8 mouse cellular contexts compared by ENCODE assay signal in the genomic region with DNA sequence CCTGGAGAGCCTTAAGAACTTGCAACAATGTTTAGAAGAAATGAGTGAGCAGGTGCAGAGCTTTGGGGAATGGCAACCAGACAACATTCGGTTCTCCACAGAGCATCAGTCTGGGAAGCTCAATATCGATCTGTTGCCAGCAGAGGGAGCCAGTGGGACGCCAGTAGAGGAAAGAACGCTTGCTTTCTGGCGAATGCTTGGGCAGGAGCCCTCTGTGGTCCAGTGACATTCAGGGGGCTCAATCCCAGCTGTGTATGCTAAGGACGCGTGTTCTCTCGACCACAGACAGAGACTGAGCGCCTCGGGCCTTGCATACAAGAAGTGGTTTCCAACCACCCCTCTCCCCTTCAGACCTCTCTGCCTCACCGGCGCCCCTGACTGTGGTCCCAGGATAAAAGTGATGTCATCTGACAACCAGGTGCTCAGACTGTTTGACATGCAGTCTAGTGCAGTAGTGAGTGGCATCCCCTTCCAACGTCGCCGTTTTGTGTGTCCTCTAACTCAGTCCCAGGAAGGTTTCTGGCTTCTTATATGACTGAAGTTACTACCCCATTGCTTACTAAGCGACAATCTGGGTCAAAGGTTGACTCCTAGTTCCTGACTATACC. TPM values are rescaled to one million over a fixed set of nuclear protein-coding genes. Genes with fewer than 3 reads are reported as not detected.
A peak's percentile ranks its signal among the peaks of the same experiment; 100 is the strongest.
DNase-seq lines count a peak whose midpoint lies in the region; ATAC-seq and TF ChIP-seq lines count a peak whose summit lies in the region.

No protein-coding gene starts in this region.

- no peaks in the 10 kb centered on the region for H3K36me3 ChIP-seq in hindbrain, embryonic 16.5 days (ENCODE audit: control insufficient read depth, insufficient read depth, low read length)
- H3K36me3 ChIP-seq in midbrain, embryonic 11.5 days (ENCODE audit: control insufficient read depth, insufficient read depth, low read length), result no peaks in the 10 kb centered on the region

- peak; percentile 84 for ATAC-seq in hindbrain, embryonic 16.5 days
- ATAC-seq in midbrain, embryonic 11.5 days (ENCODE audit: low FRiP score), result 0 out of 2 replicates have a peak, but pooled peaks have one; percentile 58
- ATAC-seq in inflammation-experienced regulatory T-cells, adult 6 months, result no peak

- DNase-seq in adrenal gland, adult (ENCODE audit: inconsistent age in 2 of 2, low spot score in 1 of 2), result peak; percentile 69 to 90
- peak; percentile 80 to 86 for DNase-seq in cerebellum, postnatal 4 days (ENCODE audit: low spot score in 2 of 2)
- DNase-seq in gastrocnemius, adult 2 months, result peak; percentile 79
- DNase-seq in left cerebral cortex, adult 11 months (ENCODE audit: low spot score), result peak; percentile 62
- DNase-seq in midbrain, embryonic 11.5 days (ENCODE audit: low spot score, missing footprints), result peak; percentile 97
- peak; percentile 93 for DNase-seq in right cerebral cortex, postnatal 4 days

- H3K9ac ChIP-seq in hindbrain, embryonic 16.5 days (ENCODE audit: low read depth, low read length), result peak overlapping the region; percentile 52
- no peak overlapping the region for H3K9ac ChIP-seq in midbrain, embryonic 11.5 days (ENCODE audit: low read length)

- H3K4me3 ChIP-seq in gastrocnemius, adult 2 months, result peak overlapping the region; percentile 29
- H3K4me3 ChIP-seq in hindbrain, embryonic 16.5 days (ENCODE audit: low read length), result peak overlapping the region; percentile 19; the same call in 1 of the 2 replicates
- no peak overlapping the region for H3K4me3 ChIP-seq in midbrain, embryonic 11.5 days (ENCODE audit: low read depth, low read length)

- peak; percentile 89 for TF ChIP-seq CTCF in gastrocnemius, adult 2 months (IDR thresholded peaks at IDR 0.05)

- no peaks in the 10 kb centered on the region; the same call in 1 of the 2 replicates for H3K4me1 ChIP-seq in hindbrain, embryonic 16.5 days (ENCODE audit: control insufficient read depth, insufficient read depth, low read depth, low read length)
- H3K4me1 ChIP-seq in midbrain, embryonic 11.5 days (ENCODE audit: control insufficient read depth, insufficient read depth, low read length), result peaks cover 4% of the 10 kb centered on the region; the same call in 1 of the 2 replicates

- intact Hi-C loops in gastrocnemius, adult 2 months (cut with DNase I), result no loop called here

- H3K27me3 ChIP-seq in hindbrain, embryonic 16.5 days (replicated peaks; ENCODE audit: control insufficient read depth, insufficient read depth, low read length), result no peaks in the 10 kb centered on the region
- H3K27me3 ChIP-seq in midbrain, embryonic 11.5 days (ENCODE audit: control insufficient read depth, insufficient read depth, low read length), result no peaks in the 10 kb centered on the region; the same call in 1 of the 2 replicates

- no peaks in the 10 kb centered on the region; the same call in 1 of the 2 replicates for H3K9me3 ChIP-seq in hindbrain, embryonic 16.5 days (ENCODE audit: control insufficient read depth, low read length)
- H3K9me3 ChIP-seq in midbrain, embryonic 11.5 days (ENCODE audit: control insufficient read depth, low read length), result no peaks in the 10 kb centered on the region

- 19% methylated on average over 16 of the region's 16 CpGs for WGBS in hindbrain, embryonic 16.5 days
- 20% methylated on average over 16 of the region's 16 CpGs for WGBS in midbrain, embryonic 11.5 days

- peak overlapping the region; percentile 47 for H3K4me2 ChIP-seq in hindbrain, embryonic 16.5 days (ENCODE audit: low read length)
- no peak overlapping the region for H3K4me2 ChIP-seq in midbrain, embryonic 11.5 days

- no peak overlapping the region for H3K27ac ChIP-seq in gastrocnemius, adult 2 months
- H3K27ac ChIP-seq in hindbrain, embryonic 16.5 days (ENCODE audit: low read depth, low read length), result no peak overlapping the region
- H3K27ac ChIP-seq in midbrain, embryonic 11.5 days (ENCODE audit: low read depth, low read length), result no peak overlapping the region

RNA-seq across cellular contexts. Expression of a gene that starts 16.9 kb away (rescaled TPM):
- total RNA-seq in gastrocnemius, adult 2 months (2021), result not detected
- not detected in 2 replicates for polyA plus RNA-seq in hindbrain, embryonic 16.5 days (2015; fragmentation: Nextera tagmentation; extraction: Ambion mirVana)
- not detected in 2 replicates for polyA plus RNA-seq in midbrain, embryonic 11.5 days (2014; fragmentation: Nextera tagmentation; extraction: Ambion mirVana)
- polyA plus RNA-seq in inflammation-experienced regulatory T-cells, adult 6 months (2017; shearing (Covaris generic)), result not detected

RNA-seq across cellular contexts. Expression of a gene that starts 17.2 kb away (rescaled TPM):
- total RNA-seq in gastrocnemius, adult 2 months (2021), result not detected
- 0.11 and 0.12 TPM in 2 replicates for polyA plus RNA-seq in hindbrain, embryonic 16.5 days (2015; fragmentation: Nextera tagmentation; extraction: Ambion mirVana)
- not detected in 2 replicates for polyA plus RNA-seq in midbrain, embryonic 11.5 days (2014; fragmentation: Nextera tagmentation; extraction: Ambion mirVana)
- polyA plus RNA-seq in inflammation-experienced regulatory T-cells, adult 6 months (2017; shearing (Covaris generic)), result not detected

RNA-seq across cellular contexts. Expression of a gene that starts 32.5 kb away (rescaled TPM):
- total RNA-seq in gastrocnemius, adult 2 months (2021), result not detected
- 0.19 and 0.28 TPM in 2 replicates for polyA plus RNA-seq in hindbrain, embryonic 16.5 days (2015; fragmentation: Nextera tagmentation; extraction: Ambion mirVana)
- 0.08 TPM in 1 of 2 replicates, not detected in the other for polyA plus RNA-seq in midbrain, embryonic 11.5 days (2014; fragmentation: Nextera tagmentation; extraction: Ambion mirVana)
- not detected for polyA plus RNA-seq in inflammation-experienced regulatory T-cells, adult 6 months (2017; shearing (Covaris generic))

RNA-seq across cellular contexts. Expression of a gene that starts 42.0 kb away (rescaled TPM):
- total RNA-seq in gastrocnemius, adult 2 months (2021), result not detected
- polyA plus RNA-seq in hindbrain, embryonic 16.5 days (2015; fragmentation: Nextera tagmentation; extraction: Ambion mirVana), result not detected in 2 replicates
- not detected in 2 replicates for polyA plus RNA-seq in midbrain, embryonic 11.5 days (2014; fragmentation: Nextera tagmentation; extraction: Ambion mirVana)
- not detected for polyA plus RNA-seq in inflammation-experienced regulatory T-cells, adult 6 months (2017; shearing (Covaris generic))

RNA-seq across cellular contexts. Expression of a gene that starts 51.4 kb away (rescaled TPM):
- not detected for total RNA-seq in gastrocnemius, adult 2 months (2021)
- 0.94 and 1.1 TPM in 2 replicates for polyA plus RNA-seq in hindbrain, embryonic 16.5 days (2015; fragmentation: Nextera tagmentation; extraction: Ambion mirVana)
- polyA plus RNA-seq in midbrain, embryonic 11.5 days (2014; fragmentation: Nextera tagmentation; extraction: Ambion mirVana), result 0.22 and 0.46 TPM in 2 replicates
- polyA plus RNA-seq in inflammation-experienced regulatory T-cells, adult 6 months (2017; shearing (Covaris generic)), result under 1 TPM in 1 of 3 experiments, not detected in 2; 0.73 TPM
